Mouse (Mus musculus) left cerebral cortex, postnatal 14 days (tissue): Measurements from ENCODE around the gene Tmem44. TPM values are rescaled to one million over a fixed set of nuclear protein-coding genes. Genes with fewer than 3 reads are reported as not detected.

Experiments
- DNase-seq, 2 experiments: peaks; one replicate each; pipeline ENCODE4 v3.0.0; 2021 to 2022; ENCODE audit warnings: low spot score in 2 of 2, mixed read lengths in 1 of 2
- intact Hi-C: fragments of 180-260 bp; cut with DNase I; formaldehyde crosslinking; loops from one replicate; pipeline ENCODE4 v1.15.1; 2025
- long read RNA-seq, 2 experiments: library from polyadenylated mRNA; stranded (forward); transcript quantifications; one replicate each; pipeline ENCODE4 v2.0.0; 2021
- total RNA-seq, 2 experiments: library from RNA; stranded (reverse); gene quantifications; 2 replicates each; pipeline ENCODE4 v1.2.3; 2021

The Tmem44 gene
- total RNA-seq, result 10 to 100 TPM; 70.1 to 76.4 TPM
- long read RNA-seq, experiment 1, full-length matches to known transcripts, result 31 of 87 reads
- long read RNA-seq, experiment 1, partial matches to known transcripts, result 15 of 87 reads
- long read RNA-seq, experiment 1, other reads (novel, unspliced or antisense), result 41 of 87 reads
- long read RNA-seq, experiment 2, full-length matches to known transcripts, result 36 of 83 reads
- long read RNA-seq, experiment 2, partial matches to known transcripts, result 8 of 83 reads
- long read RNA-seq, experiment 2, other reads (novel, unspliced or antisense), result 39 of 83 reads

GRCm38 (mm10) chr16:30550748-30551192, at the start of gene Tmem44:
TSS of gene Tmem44 (minus strand) at chr16:30550842.
- intact Hi-C loops, result no loop called here
- no peak for DNase-seq

- DNase-seq, result peak; percentile 64 to 76
- intact Hi-C loops, result loop anchor here (10.0 kb wide), 1 partner anchor 185 kb away; no protein-coding TSS in a partner anchor
These were observed 49.0 kb upstream of the Tmem44 start, which contains the start of gene Fam43a for GRCm38 (mm10) chr16:30599491-30600268. TSS of gene Fam43a (plus strand) at chr16:30599723.

- peak; percentile 93 to 96 for DNase-seq
- intact Hi-C loops, result loop anchor here (1.0 kb wide), 2 partner anchors 380 to 474 kb away; no protein-coding TSS in a partner anchor
These were observed 46.5 kb upstream of the Tmem44 start for GRCm38 (mm10) chr16:30596959-30597681.

GRCm38 (mm10) chr16:30595835-30596557, 45.4 kb upstream of the Tmem44 start:
- intact Hi-C loops, result no loop called here
- DNase-seq, result peak in 1 of 2 experiments; percentile 31

- no peak for DNase-seq
- intact Hi-C loops, result no loop called here
These were observed 44.7 kb upstream of the Tmem44 start for GRCm38 (mm10) chr16:30595356-30595755.

- no peak for DNase-seq
- intact Hi-C loops, result no loop called here
These were observed 41.3 kb upstream of the Tmem44 start for GRCm38 (mm10) chr16:30591990-30592389.

- DNase-seq, result no peak
- intact Hi-C loops, result no loop called here
These were observed 39.9 kb upstream of the Tmem44 start for GRCm38 (mm10) chr16:30590264-30591209.

GRCm38 (mm10) chr16:30587494-30588327, 37.1 kb upstream of the Tmem44 start, which contains the start of gene Lsg1:
TSS of gene Lsg1 (minus strand) at chr16:30587592.
- intact Hi-C loops, result no loop called here
- peak; percentile 90 to 92 for DNase-seq

GRCm38 (mm10) chr16:30586935-30587493, 36.4 kb upstream of the Tmem44 start:
- DNase-seq, result no peak
- intact Hi-C loops, result no loop called here

- DNase-seq, result no peak
- intact Hi-C loops, result loop anchor here (5.0 kb wide), 1 partner anchor 772 kb away; no protein-coding TSS in a partner anchor
These were observed 30.1 kb upstream of the Tmem44 start for GRCm38 (mm10) chr16:30580765-30581164.

GRCm38 (mm10) chr16:30576392-30576791, 25.8 kb upstream of the Tmem44 start:
- intact Hi-C loops, result no loop called here
- DNase-seq, result no peak

GRCm38 (mm10) chr16:30575815-30576214, 25.2 kb upstream of the Tmem44 start:
- intact Hi-C loops, result no loop called here
- DNase-seq, result no peak

GRCm38 (mm10) chr16:30572239-30572638, 21.6 kb upstream of the Tmem44 start:
- DNase-seq, result no peak
- intact Hi-C loops, result no loop called here

- intact Hi-C loops, result no loop called here
- no peak for DNase-seq
These were observed 20.7 kb upstream of the Tmem44 start for GRCm38 (mm10) chr16:30571378-30571777.

- intact Hi-C loops, result no loop called here
- no peak for DNase-seq
These were observed 19.5 kb upstream of the Tmem44 start for GRCm38 (mm10) chr16:30570173-30570572.

- no peak for DNase-seq
- intact Hi-C loops, result no loop called here
These were observed 15.0 kb upstream of the Tmem44 start for GRCm38 (mm10) chr16:30565631-30566030.

GRCm38 (mm10) chr16:30560601-30561000, 10.0 kb upstream of the Tmem44 start:
- intact Hi-C loops, result no loop called here
- no peak for DNase-seq
